ENCODE assay signal across 8 mouse cellular contexts in genomic region chr11:86685366-86685765, GRCm38 (mm10). TPM values are rescaled to one million over a fixed set of nuclear protein-coding genes. Genes with fewer than 3 reads are reported as not detected.
DNase-seq lines count a peak whose midpoint lies in the region; ATAC-seq and TF ChIP-seq lines count a peak whose summit lies in the region.
"Had no signal": no experiment of that assay in that cellular context is flagged by ENCODE, and none has a peak within 500 bp of the region (broad histone marks: within the 10 kb centered on the region; RNA-seq: fewer than 3 reads in every experiment).

No protein-coding gene starts in this region.

- WGBS in lung, embryonic 15.5 days = 72% methylated on average over 1 of the region's 1 CpGs
- 82% methylated on average over 1 of the region's 1 CpGs for WGBS in intestine, postnatal 0 days
- 95% methylated on average over 1 of the region's 1 CpGs for WGBS in neural tube, embryonic 14.5 days

- H3K9ac ChIP-seq in lung, embryonic 15.5 days = peak overlapping the region; percentile 63; the same call in 1 of the 2 replicates
- H3K9ac ChIP-seq in intestine, postnatal 0 days (ENCODE audit: low read depth, low read length) = 0 out of 2 replicates have a peak overlapping the region, but pooled peaks have one; percentile 90
- no peak overlapping the region for H3K9ac ChIP-seq in neural tube, embryonic 14.5 days (replicated peaks; ENCODE audit: low read depth, low read length)

- DNase-seq in lung, postnatal 10 days = no peak
- no peak for DNase-seq in gastrocnemius, adult 8-10 months (ENCODE audit: low spot score in 2 of 2)
- DNase-seq in cerebellum, adult 9-11 months = no peak
- DNase-seq: gastrocnemius, adult 2 months had no signal

- no peaks in the 10 kb centered on the region for H3K9me3 ChIP-seq in lung, embryonic 15.5 days
- no peaks in the 10 kb centered on the region for H3K9me3 ChIP-seq in intestine, postnatal 0 days (ENCODE audit: control insufficient read depth)
- no peaks in the 10 kb centered on the region for H3K9me3 ChIP-seq in neural tube, embryonic 14.5 days (ENCODE audit: control insufficient read depth, low read length)

- peaks cover 20% of the 10 kb centered on the region for H3K36me3 ChIP-seq in lung, embryonic 15.5 days
- H3K36me3 ChIP-seq in intestine, postnatal 0 days (ENCODE audit: control insufficient read depth, insufficient read depth) = peaks cover 11% of the 10 kb centered on the region; the same call in 1 of the 2 replicates
- peaks cover 7% of the 10 kb centered on the region; the same call in 1 of the 2 replicates for H3K36me3 ChIP-seq in neural tube, embryonic 14.5 days (ENCODE audit: control insufficient read depth, insufficient read depth, low read length)

- no peak for TF ChIP-seq CTCF in embryonic fibroblast, embryonic 13.5 days (IDR thresholded peaks at IDR 0.05; ENCODE audit: borderline replicate concordance, insufficient read depth, low read length)
- no peak for TF ChIP-seq CTCF in intestine, postnatal 0 days (IDR thresholded peaks at IDR 0.05; ENCODE audit: low read depth)

- H3K27ac ChIP-seq in lung, embryonic 15.5 days = no peak overlapping the region
- no peak overlapping the region for H3K27ac ChIP-seq in embryonic fibroblast, embryonic 13.5 days (ENCODE audit: insufficient read depth, low read length)
- H3K27ac ChIP-seq in intestine, postnatal 0 days (ENCODE audit: low read depth, low read length) = no peak overlapping the region
- H3K27ac ChIP-seq in neural tube, embryonic 14.5 days (ENCODE audit: low read depth, low read length) = no peak overlapping the region

- peak overlapping the region; percentile 70 for H3K4me3 ChIP-seq in lung, embryonic 15.5 days
- H3K4me3 ChIP-seq in embryonic fibroblast, embryonic 13.5 days (ENCODE audit: insufficient read depth, low read length) = peak overlapping the region; percentile 5; the same call in 1 of the 2 replicates
- H3K4me3 ChIP-seq in intestine, postnatal 0 days (ENCODE audit: low read depth, low read length) = no peak overlapping the region
- H3K4me3 ChIP-seq in neural tube, embryonic 14.5 days (ENCODE audit: low read depth, low read length) = no peak overlapping the region; the same call in 1 of the 2 replicates

- ATAC-seq in lung, embryonic 15.5 days (ENCODE audit: borderline replicate concordance, extremely low read depth, low FRiP score, low TSS enrichment) = no peak
- ATAC-seq in intestine, postnatal 0 days = no peak
- no peak for ATAC-seq in neural tube, embryonic 14.5 days (ENCODE audit: low read depth)

- no peaks in the 10 kb centered on the region for H3K27me3 ChIP-seq in lung, embryonic 15.5 days
- no peaks in the 10 kb centered on the region for H3K27me3 ChIP-seq in intestine, postnatal 0 days (replicated peaks; ENCODE audit: control insufficient read depth, insufficient read depth, low read length)
- no peaks in the 10 kb centered on the region for H3K27me3 ChIP-seq in neural tube, embryonic 14.5 days (ENCODE audit: control insufficient read depth, insufficient read depth, low read length)

- no peak for TF ChIP-seq POLR2A in embryonic fibroblast, embryonic 13.5 days (IDR thresholded peaks at IDR 0.05; ENCODE audit: low read depth, low read length)

- H3K4me2 ChIP-seq in lung, embryonic 15.5 days = peak overlapping the region; percentile 67
- peak overlapping the region; percentile 83 for H3K4me2 ChIP-seq in intestine, postnatal 0 days (replicated peaks; ENCODE audit: low read depth)
- H3K4me2 ChIP-seq in neural tube, embryonic 14.5 days (ENCODE audit: low read depth, low read length) = peak overlapping the region; percentile 81; the same call in 1 of the 2 replicates

- H3K4me1 ChIP-seq in lung, embryonic 15.5 days = peaks cover 25% of the 10 kb centered on the region
- peaks cover 10% of the 10 kb centered on the region; the same call in 1 of the 2 replicates for H3K4me1 ChIP-seq in embryonic fibroblast, embryonic 13.5 days (ENCODE audit: control insufficient read depth, insufficient read depth, low read length)
- 0 out of 2 replicates have a peak, but pooled peaks cover 6% of the 10 kb centered on the region for H3K4me1 ChIP-seq in intestine, postnatal 0 days (replicated peaks; ENCODE audit: control insufficient read depth, insufficient read depth, low read length)
- peaks cover 24% of the 10 kb centered on the region for H3K4me1 ChIP-seq in neural tube, embryonic 14.5 days (ENCODE audit: control insufficient read depth, insufficient read depth, low read length)

RNA-seq across cellular contexts. Expression of gene Ptrh2, which starts 1.6 kb away (rescaled TPM):
- polyA plus RNA-seq in lung, embryonic 15.5 days (2015; fragmentation: Nextera tagmentation; extraction: Ambion mirVana) = 32.0 and 32.5 TPM in 2 replicates
- 18.3 and 19.1 TPM in 2 replicates for polyA plus RNA-seq in embryonic fibroblast, embryonic 13.5 days (2011; ENCODE audit: insufficient read length, low read depth, missing spikeins)
- polyA plus RNA-seq in intestine, postnatal 0 days (2015; fragmentation: Nextera tagmentation; extraction: Ambion mirVana) = 14.2 and 14.6 TPM in 2 replicates
- 31.9 and 33.9 TPM in 2 replicates for polyA plus RNA-seq in neural tube, embryonic 14.5 days (2014; fragmentation: Nextera tagmentation; extraction: Ambion mirVana)
- total RNA-seq in gastrocnemius, adult 8-10 months (2022) = 1 to 10 TPM; 5.9 to 7.0 (median 6.3) TPM

RNA-seq across cellular contexts. Expression of gene Vmp1, which starts 1.7 kb away (rescaled TPM):
- polyA plus RNA-seq in lung, embryonic 15.5 days (2015; fragmentation: Nextera tagmentation; extraction: Ambion mirVana) = 99.3 and 107 TPM in 2 replicates
- 525 and 577 TPM in 2 replicates for polyA plus RNA-seq in embryonic fibroblast, embryonic 13.5 days (2011; ENCODE audit: insufficient read length, low read depth, missing spikeins)
- polyA plus RNA-seq in intestine, postnatal 0 days (2015; fragmentation: Nextera tagmentation; extraction: Ambion mirVana) = 387 and 408 TPM in 2 replicates
- 136 and 151 TPM in 2 replicates for polyA plus RNA-seq in neural tube, embryonic 14.5 days (2014; fragmentation: Nextera tagmentation; extraction: Ambion mirVana)
- total RNA-seq in gastrocnemius, adult 8-10 months (2022) = 100 to 1,000 TPM in 1 of 4 experiments, 10 to 100 TPM in 3; 79.1 to 112 (median 82.8) TPM

Comparison
In these comparisons a context has a peak if more than half of its experiments do, and no peak if none do; other contexts are left out.
1. H3K4me3 ChIP-seq: peak in lung, embryonic 15.5 days (single experiment) and embryonic fibroblast, embryonic 13.5 days (single experiment); none in intestine, postnatal 0 days (single experiment) and neural tube, embryonic 14.5 days (single experiment).
2. Peak in every context shown above with its lines, with median percentiles within 50 percentile points of each other: H3K4me2 ChIP-seq.